Mouse (Mus musculus) fibroblast of lung, adult 2 months (primary cell): ENCODE measurements at regions not wholly inside any gene's neighbourhood (a gene's known extent, or its start where the extent isn't known, plus 50 kb on each side); places are given as distances from the start of the nearest gene placed in this dataset.
A peak's percentile ranks its signal among the peaks of the same experiment; 100 is the strongest.

Experiments used
- DNase-seq: peaks from one replicate; pipeline ENCODE4 v3.0.0-alpha.2; 2011; ENCODE audit warnings: low read depth

DNA sequence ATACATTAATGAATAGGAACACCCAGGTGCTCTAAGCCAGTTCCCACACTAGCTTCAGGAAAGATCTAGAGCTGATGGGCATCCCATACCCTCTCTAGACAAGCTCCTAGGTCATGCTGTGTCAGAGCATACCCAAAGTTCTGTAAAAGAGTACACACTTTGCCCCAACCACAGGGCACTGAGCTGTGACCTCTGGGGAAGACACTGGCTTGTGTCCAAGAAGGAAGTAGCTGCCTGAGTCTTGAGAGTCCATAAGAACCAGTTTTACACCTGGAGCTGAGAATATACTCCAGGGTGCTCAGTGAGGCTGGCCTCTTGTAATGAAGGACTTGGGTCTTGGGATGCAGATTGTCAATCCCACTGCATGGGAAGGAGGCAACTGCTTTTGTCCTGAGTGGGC is 211.4 kb downstream of the Bcl2l11 start:
- DNase-seq, result no peak

DNA sequence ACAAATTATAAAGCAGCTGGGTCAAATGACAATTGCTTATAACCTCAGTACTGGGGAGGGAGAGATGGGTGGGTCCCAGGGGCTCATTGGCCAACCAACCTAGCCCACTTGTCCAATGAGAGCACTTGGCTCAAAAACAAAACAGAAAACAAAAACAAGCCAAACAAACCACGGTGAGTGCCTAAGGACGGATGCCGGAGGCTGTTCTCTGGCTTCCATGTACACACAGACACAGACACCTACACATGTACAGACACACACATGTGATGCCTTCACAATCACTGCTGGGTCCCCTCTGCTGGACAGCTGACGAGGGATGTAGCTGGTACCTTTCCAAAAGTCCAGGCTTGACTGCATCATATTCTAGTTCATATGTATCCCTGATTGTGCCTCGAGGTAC is 212.0 kb downstream of the Bcl2l11 start:
- no peak for DNase-seq

DNA sequence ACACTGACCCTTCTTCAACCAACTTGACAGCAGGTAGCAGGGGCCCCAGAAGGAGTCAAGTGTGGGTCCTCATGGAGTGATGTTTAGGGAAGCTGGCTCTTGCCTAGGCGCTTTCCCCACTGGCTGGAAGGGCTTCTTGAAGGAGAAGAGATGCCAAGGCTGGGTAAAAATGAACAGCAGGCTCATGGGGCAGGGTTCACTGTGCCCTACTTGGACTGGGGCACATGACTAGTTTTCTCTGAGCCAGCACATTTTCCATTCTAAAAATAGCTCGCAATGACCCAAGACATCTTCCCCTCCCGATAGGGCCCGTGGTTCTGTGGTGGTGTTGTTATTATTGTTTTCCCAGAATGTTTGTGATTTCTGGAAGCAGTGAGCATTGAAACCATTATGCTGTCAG is 212.6 kb downstream of the Bcl2l11 start:
- no peak for DNase-seq

DNA sequence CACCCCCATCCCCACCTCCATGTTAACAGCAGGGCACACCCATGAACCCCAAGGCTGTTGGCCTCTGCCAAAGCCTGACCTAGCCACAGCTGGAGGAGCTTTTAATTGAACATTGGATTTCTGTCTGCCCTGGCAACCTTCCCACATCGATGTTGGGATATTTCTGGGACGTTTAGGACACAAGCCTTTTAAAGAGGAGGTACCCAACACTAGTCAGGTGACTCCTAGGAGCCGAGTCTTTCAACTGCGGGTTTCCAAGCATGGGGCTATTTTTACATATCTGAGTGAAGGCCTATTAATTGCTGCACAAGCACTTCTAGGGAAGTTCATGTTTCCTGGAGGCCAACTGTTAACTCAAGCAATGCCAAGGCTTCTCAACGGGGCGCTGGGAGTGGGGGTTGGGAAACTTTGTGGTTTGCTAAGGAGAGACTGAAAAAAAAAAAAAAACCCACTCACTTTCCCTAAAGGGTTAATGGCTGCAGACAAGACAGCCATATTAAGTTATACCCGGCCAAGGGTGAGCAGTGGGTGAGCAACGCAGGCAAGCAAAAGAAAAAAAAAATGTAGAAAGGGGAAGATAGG is 213.3 kb downstream of the Bcl2l11 start:
- DNase-seq, result no peak

DNA sequence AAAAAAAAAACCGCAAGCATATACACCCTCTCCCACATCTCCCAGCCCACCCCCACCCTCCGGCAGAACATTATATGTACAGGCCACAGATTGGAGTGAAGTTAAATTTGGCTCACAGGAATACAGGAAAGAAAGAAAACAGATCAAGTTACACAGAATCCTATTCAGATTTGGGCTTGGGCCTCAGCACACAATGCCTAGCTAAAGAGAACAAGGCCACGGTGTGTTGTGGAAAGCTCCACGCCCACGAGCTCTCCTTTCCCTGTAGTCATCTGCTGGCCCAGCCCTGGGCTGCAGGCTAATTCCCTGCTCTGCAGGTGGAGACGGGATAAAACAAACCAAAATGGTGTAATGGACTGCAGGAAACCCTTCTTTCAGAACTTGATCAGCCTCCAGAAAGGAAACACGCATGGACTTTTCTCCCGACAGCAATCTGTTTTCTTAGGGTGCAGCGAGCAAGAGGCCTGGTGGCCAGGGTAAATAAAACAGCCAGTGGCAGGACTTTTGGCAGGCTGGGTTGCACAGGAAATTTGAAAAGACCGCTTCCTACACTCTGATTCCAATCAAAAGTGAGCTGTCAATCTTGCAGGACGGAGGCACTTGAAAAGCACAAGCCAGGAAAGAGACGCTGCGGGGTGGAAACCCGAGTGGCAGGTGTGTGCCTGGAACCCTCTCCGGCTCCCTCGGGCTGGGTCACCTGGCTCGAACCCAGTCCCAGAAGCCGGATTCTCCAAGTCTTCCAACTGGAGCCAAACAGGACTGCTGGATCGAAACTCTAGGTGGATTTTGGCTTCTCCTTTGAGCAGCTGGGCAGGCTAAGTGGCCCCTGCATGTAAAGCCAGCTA is 214.0 kb downstream of the Bcl2l11 start:
- no peak for DNase-seq

DNA sequence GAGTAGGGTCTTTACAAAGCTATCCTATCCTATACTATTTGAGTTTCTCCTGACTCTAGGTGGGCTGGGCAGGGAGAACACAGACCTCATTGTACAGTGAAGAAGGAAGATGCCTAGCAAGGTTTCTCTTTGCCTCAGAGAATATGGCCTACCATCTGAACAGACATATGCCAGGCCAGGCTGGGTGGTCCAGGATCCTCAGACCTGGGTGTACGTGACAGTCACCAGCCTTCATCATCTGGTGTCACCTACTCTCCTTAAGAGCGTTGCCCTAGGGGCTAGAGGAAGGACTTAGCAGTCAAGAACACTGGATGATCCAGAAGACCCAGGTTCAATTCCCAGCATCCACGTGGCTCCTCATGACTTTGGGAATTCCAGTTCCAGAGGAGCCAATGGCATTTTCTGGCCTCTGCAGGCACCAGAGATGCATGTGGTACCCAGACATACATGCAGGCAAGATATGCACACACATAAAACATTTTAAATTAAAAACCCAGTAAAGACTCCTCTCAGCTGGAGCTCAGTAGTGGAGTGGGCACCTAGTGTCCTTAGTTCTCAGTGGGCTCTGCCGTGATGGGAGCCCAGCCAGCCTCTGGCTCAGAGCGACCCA is 214.9 kb downstream of the Bcl2l11 start:
- no peak for DNase-seq

DNA sequence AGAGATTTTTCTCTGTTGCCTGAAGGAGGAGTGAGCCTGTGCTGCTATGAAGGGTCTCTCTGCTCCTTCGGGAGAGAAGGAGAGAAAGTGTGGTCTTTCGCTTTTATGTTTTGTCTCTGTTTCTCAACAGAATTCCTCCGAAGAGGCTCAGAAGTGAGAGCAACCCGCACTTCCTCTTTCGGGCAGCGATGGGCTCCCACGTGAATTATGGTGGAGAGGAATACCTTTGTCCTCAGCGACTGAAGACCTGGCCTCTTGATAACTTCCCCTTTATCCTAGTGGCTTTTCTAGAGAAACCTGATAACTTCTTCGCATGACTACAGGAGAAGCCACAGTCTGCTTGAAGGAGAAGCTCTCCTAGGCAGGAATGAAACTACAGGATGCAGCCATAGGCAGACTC is 216.4 kb downstream of the Bcl2l11 start:
- DNase-seq, result no peak

DNA sequence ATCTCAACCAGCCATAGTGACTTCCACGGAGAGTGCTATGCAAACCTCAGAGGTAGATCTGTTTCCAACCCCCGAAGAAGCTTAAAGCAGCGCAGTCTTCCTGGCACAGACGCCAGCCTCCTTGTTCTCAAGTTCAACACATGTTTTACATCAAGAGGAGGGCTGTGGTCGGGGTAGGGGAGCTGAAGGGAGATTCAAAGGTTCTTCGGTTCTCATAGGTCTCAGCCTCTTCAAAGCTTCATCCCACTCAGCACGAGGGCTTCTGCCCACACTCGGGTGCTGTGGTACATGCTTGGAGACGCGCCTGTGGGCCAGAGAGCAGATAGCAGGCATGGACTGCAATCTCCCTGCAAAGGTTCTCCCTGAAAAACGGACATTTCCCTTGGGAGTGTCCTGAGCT is 219.7 kb downstream of the Bcl2l11 start:
- no peak for DNase-seq

DNA sequence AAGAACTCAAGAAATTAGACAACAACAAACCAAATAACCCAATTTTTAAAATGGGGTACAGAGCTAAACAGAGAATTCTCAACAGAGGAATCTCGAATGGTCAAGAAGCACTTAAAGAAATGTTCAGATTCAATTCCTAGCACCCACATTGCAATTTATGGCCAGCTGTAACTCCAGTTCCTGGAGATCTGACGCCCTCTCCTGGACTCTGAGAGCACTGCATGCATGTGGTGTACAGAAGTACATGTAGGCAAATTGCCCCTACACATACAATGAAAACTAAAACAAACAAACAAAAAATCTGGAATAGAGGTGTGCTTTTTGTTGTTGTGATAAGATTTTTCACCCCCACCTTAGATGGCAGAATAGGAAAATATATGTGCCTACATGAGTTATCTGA is 222.7 kb downstream of the Bcl2l11 start:
- no peak for DNase-seq

DNA sequence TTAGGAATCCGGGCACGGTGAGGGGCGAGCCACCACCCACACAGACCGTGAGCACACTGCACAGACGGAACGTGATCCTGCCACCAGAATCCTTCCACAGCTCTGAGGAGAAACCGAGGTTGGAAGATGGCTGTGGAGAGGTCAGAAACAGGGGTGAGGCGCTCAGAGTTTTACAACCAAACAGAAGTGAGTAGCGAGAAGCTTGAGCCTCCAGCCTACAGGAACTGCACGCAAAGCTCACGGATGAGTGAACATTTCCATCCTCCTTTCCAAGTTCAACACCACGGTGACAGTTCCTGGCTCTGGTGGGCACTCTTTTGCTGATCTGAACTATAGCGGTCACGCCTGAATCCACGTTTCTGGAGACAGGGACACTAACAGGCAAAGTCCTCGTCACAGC is 225.6 kb downstream of the Bcl2l11 start:
- DNase-seq, result no peak

DNA sequence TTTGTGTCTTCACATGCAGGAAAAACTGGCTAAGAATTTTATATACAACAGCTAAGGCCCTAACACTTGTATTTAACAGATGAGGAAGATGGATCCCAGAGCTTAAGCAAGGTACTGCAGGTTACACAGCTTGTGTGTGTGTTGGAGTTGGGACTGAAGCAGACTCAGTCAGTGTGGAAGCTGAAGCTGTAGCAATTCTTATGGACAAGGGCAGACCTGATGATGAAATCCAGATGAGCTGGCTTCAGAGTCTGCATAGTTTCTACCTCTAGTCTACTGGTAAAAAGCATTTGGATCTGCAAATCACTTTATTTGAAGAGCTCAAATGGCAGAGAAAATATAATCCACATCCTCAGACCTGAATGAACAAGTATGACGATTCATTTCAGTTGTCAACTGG is 226.7 kb downstream of the Bcl2l11 start:
- peak; percentile 53 for DNase-seq

DNA sequence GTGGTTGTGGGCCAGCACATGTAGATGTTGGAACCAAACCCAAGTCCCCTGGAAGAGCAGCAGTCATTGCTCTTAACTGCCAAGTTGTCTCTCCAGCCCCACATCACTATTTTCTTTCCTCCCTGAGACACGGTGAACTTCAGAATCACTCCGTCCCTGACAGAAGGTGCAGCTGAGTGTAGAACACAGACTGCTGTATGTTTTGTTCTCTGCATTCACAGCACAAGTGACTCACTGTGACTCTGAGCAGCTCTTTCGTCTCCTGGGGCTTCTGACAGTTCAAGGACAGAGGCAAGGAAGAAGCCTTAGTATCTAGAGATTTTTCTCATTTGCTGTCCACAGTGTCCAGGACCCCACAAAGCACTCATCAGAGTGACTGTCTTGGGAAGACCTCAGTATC is 227.6 kb downstream of the Bcl2l11 start:
- no peak for DNase-seq

DNA sequence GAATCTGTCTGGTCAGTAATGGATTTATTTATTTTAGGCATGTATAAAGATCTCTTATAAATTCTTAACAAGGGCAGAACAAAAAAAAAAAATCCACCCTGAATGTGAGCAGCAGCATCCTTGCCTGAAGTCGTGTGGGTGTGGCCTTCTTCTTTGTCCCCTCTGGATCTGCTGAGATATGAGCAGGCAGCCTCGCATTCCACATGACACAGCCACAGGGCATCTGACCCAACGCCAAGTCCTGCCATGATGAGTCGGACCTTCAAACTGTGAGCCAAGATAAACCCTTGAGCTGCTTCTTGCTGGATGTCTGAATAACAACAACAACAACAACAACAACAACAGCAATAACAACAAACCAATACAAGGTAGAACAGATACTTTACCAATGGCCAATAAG is 230.5 kb downstream of the Bcl2l11 start:
- no peak for DNase-seq

DNA sequence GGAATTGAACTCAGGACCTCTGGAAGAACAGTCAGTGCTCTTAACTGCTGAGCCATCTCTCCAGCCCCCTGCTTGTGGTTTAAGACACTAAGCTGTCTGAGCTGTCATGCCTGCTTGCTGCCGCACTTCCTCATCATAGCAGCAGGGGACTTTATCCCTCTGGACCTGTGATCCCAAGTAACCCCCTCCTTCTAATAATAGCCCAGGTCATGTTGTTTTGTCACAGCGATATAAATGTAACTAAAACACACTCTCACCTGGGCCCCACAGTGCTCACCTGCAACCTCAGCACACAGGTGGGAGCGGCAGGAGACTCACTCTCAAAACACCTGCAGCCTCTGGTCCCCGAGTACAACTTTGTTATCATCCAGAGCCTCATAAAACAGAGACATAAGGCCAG is 231.9 kb upstream of the Spdye4c start:
- DNase-seq, result no peak

DNA sequence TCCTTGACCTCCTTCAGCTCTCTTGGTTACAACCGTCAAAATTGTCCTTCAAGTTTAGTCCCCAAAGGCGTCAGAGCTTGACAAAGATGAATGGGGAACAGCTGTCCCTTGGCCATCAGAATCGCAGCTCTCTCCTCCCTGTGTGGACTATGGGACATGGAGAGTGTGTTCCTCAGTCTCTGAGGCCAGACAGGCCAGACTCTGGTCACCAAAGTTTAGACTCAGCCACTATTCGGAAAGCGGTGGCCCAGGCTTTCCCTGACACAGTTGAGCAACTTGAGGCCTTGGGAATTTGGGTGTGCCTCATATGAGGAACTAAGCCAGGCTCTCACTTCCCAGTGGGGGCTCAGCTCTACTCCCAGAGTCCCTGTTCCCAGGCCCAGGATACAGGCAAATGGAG is 230.5 kb upstream of the Spdye4c start:
- no peak for DNase-seq

DNA sequence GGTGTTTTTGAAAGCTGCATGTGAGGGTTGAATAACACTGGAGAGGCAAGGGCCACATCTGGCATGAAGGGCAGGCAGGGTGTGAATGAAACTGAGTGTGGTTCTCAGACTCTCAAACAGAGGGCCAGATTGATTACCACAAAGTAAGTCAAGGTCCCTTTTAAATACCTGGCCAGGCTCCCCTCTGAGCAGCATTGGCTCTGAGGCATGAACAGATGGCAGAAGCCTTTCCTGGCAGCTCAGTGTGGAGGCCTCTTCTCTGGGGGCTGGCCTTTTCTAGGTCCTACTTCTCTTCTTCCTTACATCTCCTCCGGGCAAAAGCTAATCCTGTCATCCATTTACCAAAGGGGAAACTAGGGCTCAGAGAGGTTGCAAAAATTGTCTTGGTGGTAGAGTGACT is 229.6 kb upstream of the Spdye4c start:
- no peak for DNase-seq

DNA sequence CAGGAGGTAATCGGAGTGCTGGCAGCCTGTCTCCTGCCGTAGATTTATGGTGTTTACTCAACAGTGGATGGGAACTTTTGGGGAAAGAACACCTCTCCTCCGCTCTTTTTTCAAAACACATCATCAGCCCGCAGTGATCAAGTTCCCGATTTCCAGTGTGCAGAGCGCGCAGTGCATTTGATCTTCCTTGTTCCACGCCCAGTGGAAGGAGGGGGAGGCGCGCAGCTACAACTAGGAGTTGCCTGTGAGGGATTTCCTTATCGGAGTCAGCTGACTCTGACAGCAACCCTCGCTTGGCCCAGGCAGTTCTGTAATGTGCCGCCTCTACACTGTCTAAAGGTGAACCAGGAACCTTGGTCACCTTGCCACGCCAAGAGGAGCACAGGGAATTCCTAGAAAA is 226.8 kb upstream of the Spdye4c start:
- no peak for DNase-seq

DNA sequence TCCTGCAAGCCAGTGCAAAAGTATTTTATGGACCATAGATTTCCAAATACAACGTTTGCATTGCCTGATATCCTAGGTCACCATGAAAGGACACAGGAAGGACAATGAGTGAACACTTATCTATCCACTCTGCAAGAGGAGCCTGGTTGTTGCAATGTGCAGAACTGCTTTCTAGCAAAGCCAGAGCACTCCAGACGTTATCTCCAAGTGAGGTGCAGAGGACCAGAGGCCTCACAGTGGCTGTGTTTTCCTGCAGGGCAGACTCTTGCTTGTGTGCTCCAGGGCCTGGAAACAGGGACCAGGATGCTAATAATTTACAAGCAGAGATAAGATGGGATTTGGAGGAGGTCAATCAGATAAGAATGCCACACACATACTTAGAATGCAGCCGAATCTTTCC is 226.0 kb upstream of the Spdye4c start:
- DNase-seq, result no peak

DNA sequence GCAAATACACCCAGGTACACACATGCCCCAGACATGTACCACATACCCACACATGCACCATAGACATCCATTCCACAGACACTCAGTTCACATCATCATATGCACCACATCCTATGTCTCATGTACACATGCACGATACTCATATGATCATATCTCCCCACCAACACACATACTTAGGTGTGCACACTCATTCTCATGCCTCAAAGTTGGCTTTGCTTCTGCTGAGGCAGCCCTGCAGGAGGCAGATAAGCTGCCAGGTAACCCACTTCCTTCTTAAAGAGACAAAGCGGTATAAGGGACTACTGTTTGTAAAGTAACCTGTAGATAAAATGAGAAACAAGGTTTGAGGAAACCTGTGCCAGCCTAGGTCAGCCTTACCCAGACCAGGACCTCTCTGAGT is 225.2 kb upstream of the Spdye4c start:
- no peak for DNase-seq

DNA sequence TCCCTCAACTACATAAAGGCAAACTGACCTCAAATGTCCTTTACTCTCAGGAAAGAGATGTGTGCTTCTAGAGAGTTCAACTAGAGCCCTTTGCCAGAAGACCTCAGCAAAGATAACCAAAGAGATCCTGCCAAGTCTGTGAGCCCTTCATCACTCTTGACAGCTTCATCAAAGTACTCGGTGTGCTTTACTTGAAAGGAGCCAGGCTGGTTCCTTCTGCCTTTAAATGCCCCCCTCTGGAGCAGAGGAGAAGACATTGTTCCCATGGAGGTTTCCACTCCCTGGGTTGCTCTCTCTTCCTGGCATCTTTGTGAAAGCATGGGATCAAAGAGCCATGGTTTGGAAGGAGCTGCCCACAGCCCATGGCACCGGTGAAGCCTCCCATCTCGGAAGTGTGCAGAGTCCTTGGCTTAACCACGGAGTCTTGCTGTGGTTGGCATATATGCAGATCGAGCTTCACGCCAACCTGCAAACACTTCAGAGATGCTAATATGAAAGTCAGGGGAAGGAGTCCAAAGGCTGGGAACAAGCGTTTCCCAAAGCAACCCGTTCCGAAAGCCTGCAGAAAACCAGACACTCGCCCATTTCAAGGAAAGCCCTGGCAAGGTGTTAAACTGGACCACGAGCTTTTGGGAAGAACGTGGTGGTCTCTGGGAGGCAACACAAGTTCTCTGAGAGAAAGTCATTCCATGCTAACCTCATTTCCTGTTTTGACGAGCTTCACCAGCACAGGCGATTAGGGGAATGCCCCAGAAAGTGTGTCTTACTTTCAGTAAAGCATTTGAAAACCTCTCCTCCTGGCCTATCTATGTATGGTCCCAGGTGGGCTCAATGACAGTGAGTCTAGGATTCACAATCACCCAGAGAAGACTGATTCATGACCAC is 223.5 kb upstream of the Spdye4c start:
- DNase-seq, result no peak

DNA sequence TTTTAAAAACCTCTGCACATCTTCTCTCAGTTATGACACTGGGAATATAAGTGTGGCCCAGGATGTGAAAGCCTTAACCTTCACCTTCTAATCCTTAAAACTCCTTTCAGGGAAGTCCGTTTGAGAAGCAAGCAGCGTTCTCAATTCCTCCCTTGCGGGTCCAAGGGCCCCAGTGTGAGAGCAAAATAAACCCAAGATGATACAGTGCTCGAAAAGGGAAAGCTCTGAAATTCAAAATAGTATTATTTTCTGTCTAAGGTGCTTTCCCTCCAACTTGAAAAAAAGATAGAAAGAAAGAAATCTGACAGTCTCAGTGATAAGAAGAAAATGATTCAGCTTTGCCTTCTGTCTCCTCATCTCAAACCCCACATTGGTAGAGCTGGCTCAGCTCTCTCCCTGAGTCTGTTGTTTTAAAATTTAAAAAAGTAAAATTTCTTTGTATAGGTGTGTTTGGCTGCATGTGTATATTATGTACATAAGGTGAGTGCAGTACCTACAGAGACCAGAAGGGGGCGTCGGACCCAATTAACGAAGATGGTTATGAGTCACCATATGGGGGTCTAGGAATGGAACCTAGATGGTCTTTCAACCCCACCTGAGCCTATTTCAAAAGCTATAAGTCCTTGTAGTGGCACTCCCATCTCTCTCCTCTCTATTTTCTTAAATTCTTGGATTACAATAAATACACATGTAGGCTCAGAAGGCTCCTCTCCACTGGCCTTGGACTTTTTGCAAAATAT is 222.3 kb upstream of the Spdye4c start:
- DNase-seq, result no peak

DNA sequence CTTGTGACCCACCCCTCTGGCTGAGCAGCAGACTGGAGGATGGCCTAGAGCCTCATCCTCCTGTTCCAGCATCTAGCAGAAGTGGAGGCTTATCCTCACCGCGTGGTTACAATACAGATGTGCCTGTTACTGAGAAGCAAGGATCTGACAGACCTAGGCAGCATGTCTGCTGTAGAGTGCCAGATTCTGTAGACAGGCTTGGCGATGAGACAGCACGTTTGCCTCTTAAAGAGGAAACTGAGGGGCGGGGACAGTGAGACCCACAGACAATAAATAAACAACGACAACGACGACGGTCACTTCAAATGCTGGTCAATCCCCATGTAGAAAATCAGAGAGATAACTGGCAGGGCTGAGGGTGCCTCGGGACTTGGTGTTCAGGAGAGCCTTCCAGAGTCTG is 220.2 kb upstream of the Spdye4c start:
- DNase-seq, result no peak
